ENCODE assay signal across 28 mouse cellular contexts in genomic region chrX:167810120-167810519, GRCm38 (mm10).
"Had no signal": no experiment of that assay in that cellular context is flagged by ENCODE, and none has a peak within 500 bp of the region (broad histone marks: within the 10 kb centered on the region; RNA-seq: fewer than 3 reads in every experiment).

No protein-coding gene starts in this region.

- H3K9ac ChIP-seq: heart, embryonic 12.5 days; hindbrain, embryonic 12.5 days; hindbrain, embryonic 14.5 days; intestine, embryonic 15.5 days; limb, embryonic 12.5 days; liver, embryonic 13.5 days; liver, embryonic 15.5 days had no signal

- H3K9me3 ChIP-seq: heart, embryonic 10.5 days; heart, embryonic 12.5 days; hindbrain, embryonic 10.5 days; hindbrain, embryonic 12.5 days; intestine, embryonic 15.5 days; limb, embryonic 10.5 days; limb, embryonic 12.5 days; liver, embryonic 13.5 days; liver, embryonic 15.5 days had no signal

- DNase-seq: gastrocnemius, adult 2 months; gastrocnemius, postnatal 10 days; gastrocnemius, postnatal 25 days; heart, adult 18-20 months; heart, postnatal 10 days; heart, postnatal 4 days; kidney, adult 18-20 months; kidney, adult 8-10 months; kidney, postnatal 10 days; kidney, postnatal 25 days; kidney, postnatal 4 days; layer of hippocampus, adult 9-11 months; liver; liver, embryonic 13.5 days had no signal

- H3K36me3 ChIP-seq: heart, embryonic 10.5 days; heart, embryonic 12.5 days; hindbrain, embryonic 10.5 days; hindbrain, embryonic 12.5 days; intestine, embryonic 15.5 days; limb, embryonic 10.5 days; limb, embryonic 12.5 days; liver, embryonic 13.5 days; liver, embryonic 15.5 days had no signal

- H3K4me3 ChIP-seq: gastrocnemius, adult 2 months; heart, embryonic 10.5 days; heart, embryonic 12.5 days; hindbrain, embryonic 10.5 days; hindbrain, embryonic 12.5 days; intestine, embryonic 15.5 days; left cerebral cortex, adult 2 months; limb, embryonic 10.5 days; limb, embryonic 12.5 days; liver, embryonic 13.5 days; liver, embryonic 15.5 days had no signal

- H3K27ac ChIP-seq: gastrocnemius, adult 2 months; heart, embryonic 10.5 days; hindbrain, embryonic 10.5 days; hindbrain, embryonic 12.5 days; hindbrain, embryonic 14.5 days; intestine, embryonic 15.5 days; left cerebral cortex, adult 2 months; limb, embryonic 10.5 days; limb, embryonic 12.5 days; liver, embryonic 13.5 days; liver, embryonic 15.5 days had no signal

- H3K4me1 ChIP-seq: heart, embryonic 10.5 days; heart, embryonic 12.5 days; hindbrain, embryonic 10.5 days; hindbrain, embryonic 12.5 days; intestine, embryonic 15.5 days; limb, embryonic 10.5 days; limb, embryonic 12.5 days; liver, embryonic 13.5 days; liver, embryonic 15.5 days had no signal

- H3K27me3 ChIP-seq: heart, embryonic 12.5 days; intestine, embryonic 15.5 days; liver, embryonic 13.5 days; liver, embryonic 15.5 days had no signal

- H3K4me2 ChIP-seq: heart, embryonic 12.5 days; hindbrain, embryonic 12.5 days; hindbrain, embryonic 14.5 days; intestine, embryonic 15.5 days; limb, embryonic 12.5 days; liver, embryonic 11.5 days; liver, embryonic 13.5 days; liver, embryonic 15.5 days had no signal

- ATAC-seq: hindbrain, embryonic 16.5 days; inflammation-experienced regulatory T-cells, adult 6 months; intestine, embryonic 15.5 days; intestine, postnatal 0 days had no signal
